Mouse (Mus musculus) natural killer cell, adult 2 months (primary cell): ENCODE results near the gene Dpp6.
"Not testable (repeated sequence)": the region's sequence is repeated elsewhere in the genome, so short reads cannot be mapped to it uniquely, and the experiment has no call there.

Experiments used
- DNase-seq, 2 experiments: peaks; one replicate each; pipeline ENCODE4 v3.0.0; 2022; ENCODE audit warnings: low spot score in 2 of 2

Dpp6 gene

GRCm38 (mm10) chr5:27490942-27491341 lies 673.9 kb downstream of the Dpp6 start:
- DNase-seq, result no peak

- not testable (repeated sequence) for DNase-seq
Observed at GRCm38 (mm10) chr5:27501338-27501737, 684.3 kb downstream of the Dpp6 start, which contains the start of gene Speer4b. TSS of gene Speer4b (minus strand) at chr5:27501438.

- DNase-seq, result no peak
Observed at GRCm38 (mm10) chr5:27518716-27519115, 701.7 kb downstream of the Dpp6 start.

- DNase-seq, result no peak
Observed at GRCm38 (mm10) chr5:27526906-27527305, 709.9 kb downstream of the Dpp6 start.

GRCm38 (mm10) chr5:27544816-27545270 lies 727.8 kb downstream of the Dpp6 start:
- DNase-seq, result no peak

GRCm38 (mm10) chr5:27549291-27549690 lies 732.3 kb downstream of the Dpp6 start:
- no peak for DNase-seq

- DNase-seq, result no peak
Observed at GRCm38 (mm10) chr5:27565700-27566099, 748.7 kb downstream of the Dpp6 start.

- DNase-seq, result no peak
Observed at GRCm38 (mm10) chr5:27587970-27588758, 771.2 kb downstream of the Dpp6 start.

GRCm38 (mm10) chr5:27604132-27604531 lies 787.1 kb downstream of the Dpp6 start:
- DNase-seq, result no peak

- no peak for DNase-seq
Observed at GRCm38 (mm10) chr5:27615769-27616168, 798.8 kb downstream of the Dpp6 start.

- DNase-seq, result no peak
Observed at GRCm38 (mm10) chr5:27621811-27622210, 804.8 kb downstream of the Dpp6 start.

- DNase-seq, result no peak
Observed at GRCm38 (mm10) chr5:27623876-27624275, 806.9 kb downstream of the Dpp6 start.

- DNase-seq, result no peak
Observed at GRCm38 (mm10) chr5:27632151-27632550, 815.1 kb downstream of the Dpp6 start.

- no peak for DNase-seq
Observed at GRCm38 (mm10) chr5:27635941-27636340, 818.9 kb downstream of the Dpp6 start.

- no peak for DNase-seq
Observed at GRCm38 (mm10) chr5:27641876-27642275, 824.9 kb downstream of the Dpp6 start.

- no peak for DNase-seq
Observed at GRCm38 (mm10) chr5:27651879-27652814, 835.1 kb downstream of the Dpp6 start.

GRCm38 (mm10) chr5:27656101-27656500 lies 839.1 kb downstream of the Dpp6 start:
- DNase-seq, result no peak

GRCm38 (mm10) chr5:27657672-27658071 lies 840.7 kb downstream of the Dpp6 start:
- DNase-seq, result no peak

- DNase-seq, result no peak
Observed at GRCm38 (mm10) chr5:27658165-27658564, 841.2 kb downstream of the Dpp6 start.

- no peak for DNase-seq
Observed at GRCm38 (mm10) chr5:27658569-27658968, 841.6 kb downstream of the Dpp6 start.

- no peak for DNase-seq
Observed at GRCm38 (mm10) chr5:27659019-27659418, 842.0 kb downstream of the Dpp6 start.

GRCm38 (mm10) chr5:27659781-27660180 lies 842.8 kb downstream of the Dpp6 start:
- no peak for DNase-seq
